Mouse (Mus musculus) forebrain, embryonic 14.5 days (tissue): ENCODE data around the gene Ctcfl. TPM values are rescaled to one million over a fixed set of nuclear protein-coding genes. Genes with fewer than 3 reads are reported as not detected.
A peak's percentile ranks its signal among the peaks of the same experiment; 100 is the strongest.
"Not testable (repeated sequence)": the region's sequence is repeated elsewhere in the genome, so short reads cannot be mapped to it uniquely, and the experiment has no call there.

ENCODE experiments used
- ATAC-seq: fragments of 200-750 bp; cut with Nextera tagmentation; 2 replicates; pipeline ENCODE4 v1.8.0; 2017; ENCODE audit warnings: mild to moderate bottlenecking, moderate library complexity
- DNase-seq: peaks from one replicate; pipeline ENCODE4 v3.0.0-alpha.2; 2015; ENCODE audit warnings: low spot score
- H3K27ac ChIP-seq: fragments of 300-500 bp; sonication (generic); 2 replicates; pipeline ENCODE4 v1.5.1; 2014; ENCODE audit warnings: low read depth, mild to moderate bottlenecking, control low read depth, low read length, moderate library complexity
- H3K27me3 ChIP-seq: fragments of 300-500 bp; sonication (generic); replicated peaks from 2 replicates; pipeline ENCODE4 v1.6.1; 2014; ENCODE audit warnings: low read length, control low read depth, mixed read lengths; ENCODE audit not compliant: control insufficient read depth, insufficient read depth
- H3K36me3 ChIP-seq: fragments of 300-500 bp; sonication (generic); 2 replicates; pipeline ENCODE4 v1.6.1; 2014; ENCODE audit warnings: low read length, control low read depth; ENCODE audit not compliant: control insufficient read depth, insufficient read depth
- H3K4me1 ChIP-seq: fragments of 300-500 bp; sonication (generic); 2 replicates; pipeline ENCODE4 v1.6.1; 2014; ENCODE audit warnings: antibody characterized with exemption, low read length, control low read depth; ENCODE audit not compliant: control insufficient read depth, insufficient read depth
- H3K4me2 ChIP-seq: fragments of 300-500 bp; sonication (generic); 2 replicates; pipeline ENCODE4 v1.6.1; 2014; ENCODE audit warnings: mild to moderate bottlenecking, control low read depth, low read length
- H3K4me3 ChIP-seq: fragments of 300-500 bp; sonication (generic); 2 replicates; pipeline ENCODE4 v1.5.1; 2014; ENCODE audit warnings: low read depth, low read length, control low read depth
- H3K9ac ChIP-seq: fragments of 300-500 bp; sonication (generic); 2 replicates; pipeline ENCODE4 v1.6.1; 2014; ENCODE audit warnings: mild to moderate bottlenecking, low read length, control low read depth, moderate library complexity
- H3K9me3 ChIP-seq: fragments of 300-500 bp; sonication (generic); replicated peaks from 2 replicates; pipeline ENCODE4 v1.6.1; 2016; ENCODE audit warnings: low read length, control low read depth, mixed read lengths; ENCODE audit not compliant: control insufficient read depth
- WGBS: fragments of 180-500 bp; shearing (Covaris S2); extraction: QIAGEN DNeasy Blood & Tissue Kit; methylation state at CpG from one replicate; pipeline ENCODE4 v1.1.7; 2014; 5-methylcytosine and 5-hydroxymethylcytosine counted together
- polyA plus RNA-seq: library from polyadenylated mRNA; unstranded; fragments of >200 nt; fragmentation: Nextera tagmentation; extraction: Ambion mirVana; gene quantifications from 2 replicates; pipeline ENCODE4 v1.2.1, GENCODE M21; 2014

Ctcfl gene
- polyA plus RNA-seq, 1 experiment from 2014 or later = not detected

DNA sequence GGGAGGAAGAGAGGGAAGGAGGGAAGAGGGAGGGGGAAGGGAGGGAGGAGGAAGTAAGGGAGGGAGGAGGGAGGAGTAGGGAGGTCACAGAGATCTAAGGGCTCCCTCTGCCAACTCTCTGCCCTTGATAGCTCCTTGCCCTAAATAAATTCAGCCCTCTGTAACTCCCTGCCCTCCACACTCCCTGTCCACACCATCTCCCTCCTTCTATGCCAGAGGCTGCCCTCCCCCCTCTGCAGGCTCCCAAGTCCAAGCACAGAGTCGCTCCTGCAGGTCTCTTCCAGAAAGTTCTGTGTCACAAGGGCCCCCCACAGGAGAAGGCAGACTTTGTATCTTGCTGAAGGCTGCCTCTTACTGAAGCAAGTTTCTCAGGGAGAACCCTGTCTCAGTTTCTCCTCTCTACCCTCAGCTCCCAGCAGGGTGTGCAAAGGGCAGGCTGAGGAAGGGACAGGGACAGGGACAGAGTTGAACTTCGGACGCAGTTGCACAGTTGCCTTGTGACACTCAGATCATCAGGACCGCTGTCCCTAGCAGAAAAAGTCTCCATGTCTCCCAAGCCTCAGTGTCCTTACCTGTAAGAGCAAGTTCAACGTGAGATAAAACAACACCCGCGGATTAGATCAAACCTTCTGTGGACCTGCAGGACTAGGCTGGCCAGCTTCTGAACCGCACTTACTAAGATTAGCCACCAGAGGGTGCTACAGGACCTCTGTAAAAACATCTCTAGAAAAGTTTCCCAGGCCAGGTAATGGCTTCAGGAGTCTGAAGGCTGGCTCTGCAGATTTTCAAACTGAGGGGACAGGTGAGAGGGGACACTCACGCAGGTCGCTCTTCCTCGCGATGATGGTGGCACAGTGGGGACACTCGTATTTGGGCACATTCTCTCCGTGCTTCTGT, 12.2 kb downstream of the Ctcfl start:
- no peak overlapping the region for H3K27ac ChIP-seq
- H3K9me3 ChIP-seq = no peaks in the 10 kb centered on the region
- no peak overlapping the region for H3K9ac ChIP-seq
- 18% methylated on average over 14 of the region's 14 CpGs for WGBS
- H3K4me3 ChIP-seq = no peak overlapping the region
- H3K36me3 ChIP-seq = no peaks in the 10 kb centered on the region
- peak; percentile 82 for DNase-seq
- no peaks in the 10 kb centered on the region for H3K4me1 ChIP-seq
- H3K4me2 ChIP-seq = no peak overlapping the region
- ATAC-seq = 0 out of 2 replicates have a peak, but pooled peaks have one; percentile 5
- 0 out of 2 replicates have a peak, but pooled peaks cover 8% of the 10 kb centered on the region for H3K27me3 ChIP-seq

DNA sequence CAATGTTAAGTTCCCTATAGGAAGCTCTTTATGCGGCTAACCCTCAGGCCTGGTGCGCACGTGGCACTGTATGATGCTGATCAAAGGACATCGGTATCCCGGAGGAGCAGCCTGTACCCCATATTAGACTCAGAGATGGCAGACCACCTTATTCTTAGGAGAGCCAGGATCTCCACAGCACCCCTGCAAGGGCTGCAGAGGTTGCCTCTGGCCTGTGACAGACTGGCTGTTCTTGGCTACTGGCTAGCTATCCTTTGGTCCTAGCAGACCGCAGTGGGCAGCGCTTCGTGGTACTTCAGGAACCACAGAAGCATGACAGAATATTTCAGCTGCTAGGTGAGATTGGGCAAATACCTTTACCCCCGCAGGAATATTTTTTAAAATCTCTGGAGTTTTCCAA, 12.9 kb downstream of the Ctcfl start:
- H3K27ac ChIP-seq = no peak overlapping the region
- H3K4me3 ChIP-seq = no peak overlapping the region
- no peaks in the 10 kb centered on the region for H3K9me3 ChIP-seq
- H3K9ac ChIP-seq = no peak overlapping the region
- 86% methylated on average over 9 of the region's 9 CpGs for WGBS
- no peak for DNase-seq
- H3K36me3 ChIP-seq = no peaks in the 10 kb centered on the region
- H3K4me1 ChIP-seq = no peaks in the 10 kb centered on the region
- 0 out of 2 replicates have a peak, but pooled peaks cover 8% of the 10 kb centered on the region for H3K27me3 ChIP-seq
- H3K4me2 ChIP-seq = no peak overlapping the region
- no peak for ATAC-seq

DNA sequence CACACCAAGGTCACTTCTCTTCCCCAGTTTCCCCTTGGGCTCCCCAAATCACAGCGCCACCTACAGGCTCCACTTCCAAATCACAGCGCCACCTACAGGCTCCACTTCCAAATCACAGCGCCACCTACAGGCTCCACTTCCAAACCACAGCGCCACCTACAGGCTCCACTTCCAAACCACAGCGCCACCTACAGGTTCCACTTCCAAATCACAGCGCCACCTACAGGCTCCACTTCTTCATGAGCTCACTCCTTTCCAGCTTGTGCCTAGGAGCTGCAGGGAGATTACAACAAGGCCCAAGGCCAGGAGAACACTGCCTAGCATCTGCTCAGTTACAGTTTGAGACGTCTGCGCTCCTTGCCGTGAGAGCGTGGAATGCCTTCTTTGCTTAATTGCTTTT, 22.0 kb downstream of the Ctcfl start:
- not testable (repeated sequence) for DNase-seq, ATAC-seq, H3K27me3 ChIP-seq, H3K36me3 ChIP-seq, H3K27ac ChIP-seq, H3K9me3 ChIP-seq, H3K4me3 ChIP-seq, H3K9ac ChIP-seq, H3K4me2 ChIP-seq, H3K4me1 ChIP-seq
- WGBS = 90% methylated on average over 10 of the region's 10 CpGs

DNA sequence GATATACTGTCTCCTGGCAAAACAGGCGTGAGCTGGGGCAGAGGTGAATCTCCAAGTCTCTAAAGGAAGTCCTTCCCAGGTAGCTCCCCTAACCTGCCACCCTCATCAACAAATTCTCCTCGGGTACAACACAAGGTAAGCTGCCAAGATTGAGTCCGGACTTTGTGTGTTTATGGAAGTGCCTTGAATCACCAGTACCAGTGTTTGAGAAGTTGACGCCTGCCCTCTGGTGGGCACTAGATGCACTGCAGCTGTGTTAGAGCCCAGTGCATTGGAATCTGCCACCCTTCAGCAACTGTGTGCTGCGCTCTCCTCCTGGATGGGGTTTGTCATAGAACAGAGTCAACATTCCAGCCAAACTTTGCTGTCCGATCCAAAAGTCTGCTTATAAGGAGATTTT, 29.9 kb downstream of the Ctcfl start:
- H3K4me1 ChIP-seq = no peaks in the 10 kb centered on the region
- H3K4me3 ChIP-seq = no peak overlapping the region
- H3K36me3 ChIP-seq = no peaks in the 10 kb centered on the region
- no peak overlapping the region for H3K4me2 ChIP-seq
- peak; percentile 90 for DNase-seq
- no peak overlapping the region for H3K27ac ChIP-seq
- WGBS = 20% methylated on average over 6 of the region's 6 CpGs
- peak; percentile 54; the same call in 1 of the 2 replicates for ATAC-seq
- H3K9me3 ChIP-seq = no peaks in the 10 kb centered on the region
- no peaks in the 10 kb centered on the region for H3K27me3 ChIP-seq
- H3K9ac ChIP-seq = no peak overlapping the region

DNA sequence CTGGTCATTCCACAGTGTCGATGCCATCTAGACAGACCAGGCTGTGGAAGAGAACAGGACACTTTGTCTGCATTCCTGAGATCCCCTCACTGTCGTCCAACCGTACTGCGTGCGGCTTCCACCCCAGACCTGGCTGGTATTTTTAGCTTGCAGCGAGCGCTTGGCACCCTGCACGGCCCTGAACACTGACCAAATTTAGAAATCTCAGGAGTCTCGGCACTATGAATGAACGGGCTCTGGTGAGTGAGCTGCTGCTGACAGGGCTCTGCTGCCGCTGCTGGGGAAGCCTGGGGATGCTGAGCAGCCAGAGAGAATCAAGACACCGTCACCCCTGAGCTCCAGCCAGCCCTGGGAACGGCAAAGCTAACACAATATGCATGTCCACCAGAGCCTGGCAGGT, 31.9 kb downstream of the Ctcfl start:
- 68% methylated on average over 13 of the region's 13 CpGs for WGBS
- H3K9ac ChIP-seq = no peak overlapping the region

DNA sequence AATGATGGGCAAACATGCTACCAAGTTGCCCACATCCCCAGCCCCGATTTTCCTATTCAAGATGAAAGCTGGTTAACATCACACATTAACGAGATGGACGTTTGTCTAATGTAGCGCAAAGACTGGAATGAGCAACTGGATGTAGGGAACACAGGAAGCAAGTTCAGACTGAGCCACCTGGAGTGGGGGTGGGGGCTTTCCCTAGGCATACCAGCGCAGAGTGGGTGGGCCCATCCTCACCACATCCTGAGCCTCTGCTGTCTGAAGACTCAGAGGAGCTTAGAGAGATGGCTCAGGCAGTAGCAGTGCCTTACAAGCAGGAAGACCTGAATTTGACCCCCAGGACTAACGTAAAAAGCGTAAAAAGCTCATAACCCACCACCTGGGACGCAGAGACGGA, 33.6 kb downstream of the Ctcfl start:
- WGBS = 80% methylated on average over 9 of the region's 9 CpGs
- no peaks in the 10 kb centered on the region for H3K4me1 ChIP-seq
- ATAC-seq (no peak), DNase-seq (no peak)
- H3K4me2 ChIP-seq = no peak overlapping the region
- no peak overlapping the region for H3K4me3 ChIP-seq
- no peak overlapping the region for H3K27ac ChIP-seq
- H3K9ac ChIP-seq = no peak overlapping the region
- no peaks in the 10 kb centered on the region for H3K9me3 ChIP-seq
- H3K27me3 ChIP-seq = no peaks in the 10 kb centered on the region
- no peaks in the 10 kb centered on the region for H3K36me3 ChIP-seq

More for the DNA sequence above, 31.9 kb downstream of the Ctcfl start:
- H3K27ac ChIP-seq = no peak overlapping the region
- no peaks in the 10 kb centered on the region for H3K36me3 ChIP-seq
- no peaks in the 10 kb centered on the region for H3K4me1 ChIP-seq
- no peaks in the 10 kb centered on the region for H3K27me3 ChIP-seq
- H3K4me3 ChIP-seq = no peak overlapping the region
- no peaks in the 10 kb centered on the region for H3K9me3 ChIP-seq
- ATAC-seq = no peak
- DNase-seq = no peak
- no peak overlapping the region for H3K4me2 ChIP-seq

DNA sequence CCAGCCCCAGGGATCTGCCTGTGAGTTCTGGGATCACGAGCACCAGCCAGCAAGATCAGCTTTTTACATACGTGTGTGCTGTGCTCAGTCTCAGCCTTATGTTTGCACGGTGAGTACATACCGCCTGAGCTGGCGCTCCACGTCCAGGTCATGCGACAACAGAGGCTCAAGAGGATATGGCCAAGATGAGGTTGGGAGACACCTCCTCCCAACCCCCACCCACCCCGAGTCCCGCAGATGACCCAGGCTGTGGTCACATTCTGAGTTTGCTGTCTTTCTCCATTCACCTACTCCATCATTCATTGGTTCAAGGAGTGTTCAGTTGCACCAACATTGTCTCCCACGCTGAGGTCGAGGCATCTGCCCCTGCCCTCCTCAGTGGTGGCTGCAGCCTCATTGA, 34.5 kb downstream of the Ctcfl start:
- ATAC-seq = no peak
- no peak overlapping the region for H3K9ac ChIP-seq
- H3K27me3 ChIP-seq = no peaks in the 10 kb centered on the region
- 93% methylated on average over 11 of the region's 11 CpGs for WGBS
- H3K36me3 ChIP-seq = no peaks in the 10 kb centered on the region
- no peak overlapping the region for H3K4me2 ChIP-seq
- H3K27ac ChIP-seq = no peak overlapping the region
- DNase-seq = no peak
- no peak overlapping the region for H3K4me3 ChIP-seq
- no peaks in the 10 kb centered on the region for H3K4me1 ChIP-seq
- H3K9me3 ChIP-seq = no peaks in the 10 kb centered on the region

DNA sequence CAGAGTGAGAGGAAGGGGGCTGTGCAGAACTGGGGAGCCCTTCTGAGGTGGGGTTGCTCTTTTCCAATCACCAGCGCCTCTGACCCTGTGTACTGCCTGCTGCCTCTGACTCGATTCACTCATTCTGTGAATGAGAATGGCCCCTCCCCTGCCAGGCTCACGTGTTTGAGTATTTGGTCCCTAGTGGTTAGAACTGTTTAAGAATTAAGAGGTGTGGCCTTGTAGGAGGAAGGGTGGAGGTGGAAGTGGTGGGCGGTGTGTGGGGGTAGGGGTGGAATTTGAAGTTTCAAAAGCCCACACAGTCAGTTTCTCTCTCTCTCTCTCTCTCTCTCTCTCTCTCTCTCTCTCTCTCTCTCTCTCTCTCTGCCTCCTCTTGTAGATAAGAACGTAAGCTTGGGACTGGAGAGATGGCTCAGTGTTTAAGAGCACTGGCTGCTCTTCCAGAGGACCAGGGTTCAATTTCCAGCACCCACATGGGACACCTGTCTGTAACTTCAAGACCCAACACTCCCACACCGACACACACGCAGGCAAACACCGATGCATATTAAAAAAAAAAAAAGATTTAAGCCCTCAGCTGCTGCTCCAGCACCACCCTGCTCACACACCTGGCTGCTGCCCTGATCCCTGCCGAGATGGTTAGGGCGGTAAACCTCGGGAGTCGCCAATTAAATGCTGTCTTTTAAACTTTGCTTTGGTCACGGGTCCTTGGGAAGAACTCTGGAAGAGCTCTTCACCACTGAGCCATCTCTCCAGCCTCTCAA, 35.4 kb downstream of the Ctcfl start:
- Histone ChIP-seq H3K9ac (no peak overlapping the region), H3K4me3 (no peak overlapping the region), H3K4me2 (no peak overlapping the region), H3K4me1 (no peaks in the 10 kb centered on the region), H3K27me3 (no peaks in the 10 kb centered on the region), H3K27ac (no peak overlapping the region), H3K36me3 (no peaks in the 10 kb centered on the region), H3K9me3 (no peaks in the 10 kb centered on the region)
- DNase-seq (peak; percentile 27), ATAC-seq (peak; percentile 23; the same call in 1 of the 2 replicates)
- 16% methylated on average over 13 of the region's 13 CpGs for WGBS

DNA sequence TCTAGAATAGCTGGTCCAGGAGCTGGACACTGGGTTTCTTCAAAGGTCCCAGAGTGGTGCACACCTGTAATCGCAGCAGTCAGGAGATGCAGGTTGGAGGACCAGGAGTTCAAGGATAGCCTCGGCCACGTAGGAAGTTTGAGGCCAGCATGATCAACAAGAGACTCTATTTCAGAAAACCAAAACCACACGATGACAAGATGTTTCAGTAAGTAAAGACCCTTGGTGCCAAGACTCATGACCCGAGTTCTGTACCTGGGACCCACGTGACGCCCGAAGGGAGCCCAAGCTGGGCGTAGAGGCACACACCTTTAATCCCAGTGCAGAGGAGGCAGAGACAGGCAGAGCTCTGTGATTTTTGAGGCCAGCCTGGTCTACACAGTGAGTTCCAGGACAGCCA, 36.2 kb downstream of the Ctcfl start:
- no peak for ATAC-seq
- H3K27ac ChIP-seq = no peak overlapping the region
- no peaks in the 10 kb centered on the region for H3K27me3 ChIP-seq
- H3K4me3 ChIP-seq = no peak overlapping the region
- no peaks in the 10 kb centered on the region for H3K9me3 ChIP-seq
- H3K36me3 ChIP-seq = no peaks in the 10 kb centered on the region
- H3K9ac ChIP-seq = no peak overlapping the region
- WGBS = 84% methylated on average over 9 of the region's 9 CpGs
- H3K4me1 ChIP-seq = no peaks in the 10 kb centered on the region
- H3K4me2 ChIP-seq = no peak overlapping the region
- DNase-seq = no peak
